Mouse (Mus musculus): ENCODE results near the gene Olfr1331. TPM values are rescaled to one million over a fixed set of nuclear protein-coding genes. Genes with fewer than 3 reads are reported as not detected.

Gene Olfr1331
- total RNA-seq (2023), result not detected

GRCm38 (mm10) chr4:118864349-118864748, at the start of gene Olfr1331:
TSS of gene Olfr1331 (plus strand) at chr4:118864649.

GRCm38 (mm10) chr4:118836179-118836578, 28.3 kb upstream of the Olfr1331 start, which contains the start of gene Olfr1333:
TSS of gene Olfr1333 (minus strand) at chr4:118836279.

GRCm38 (mm10) chr4:118888297-118888696, 23.8 kb downstream of the Olfr1331 start, which contains the start of gene Olfr1330:
TSS of gene Olfr1330 (plus strand) at chr4:118888597.

GRCm38 (mm10) chr4:118917365-118917764, 52.9 kb downstream of the Olfr1331 start, which contains the start of gene Olfr1329:
TSS of gene Olfr1329 (minus strand) at chr4:118917465.

Other genes starting within 250 kb of the Olfr1331 start
- gene Cfap57, start 243.9 kb upstream of the Olfr1331 start, total RNA-seq (2023), result not detected
- gene Ebna1bp2, start 243.8 kb upstream of the Olfr1331 start, total RNA-seq (2023), result 10 to 100 TPM; 37.4 to 38.0 TPM
- not detected for gene Olfr62, start 205.7 kb upstream of the Olfr1331 start, total RNA-seq (2023)
- gene Olfr1342, start 171.9 kb upstream of the Olfr1331 start, total RNA-seq (2023), result not detected
- gene Olfr1341, start 161.1 kb upstream of the Olfr1331 start, total RNA-seq (2023), result not detected
- not detected for gene Olfr1340, start 144.5 kb upstream of the Olfr1331 start, total RNA-seq (2023)
- not detected for gene Olfr1339, start 132.5 kb upstream of the Olfr1331 start, total RNA-seq (2023)
- not detected for gene Olfr1338, start 105.9 kb upstream of the Olfr1331 start, total RNA-seq (2023)
- gene Olfr1337, start 82.1 kb upstream of the Olfr1331 start, total RNA-seq (2023), result not detected
- not detected for gene Olfr1335, start 54.7 kb upstream of the Olfr1331 start, total RNA-seq (2023)
- gene Olfr1333, start 28.4 kb upstream of the Olfr1331 start, total RNA-seq (2023), result not detected
- not detected for gene Olfr1330, start 23.9 kb downstream of the Olfr1331 start, total RNA-seq (2023)
- gene Olfr1329, start 52.8 kb downstream of the Olfr1331 start, total RNA-seq (2023), result not detected
- gene Olfr1328, start 74.0 kb downstream of the Olfr1331 start, total RNA-seq (2023), result not detected
- gene Lao1, start 96.9 kb downstream of the Olfr1331 start, total RNA-seq (2023), result not detected
- 10 to 100 TPM; 21.9 to 22.1 TPM for gene Slc2a1, start 244.1 kb downstream of the Olfr1331 start, total RNA-seq (2023)